Mouse (Mus musculus) adrenal gland, adult 18-20 months (tissue): ENCODE measurements around the gene 1700023F06Rik. TPM values are rescaled to one million over a fixed set of nuclear protein-coding genes. Genes with fewer than 3 reads are reported as not detected.
"Not testable (repeated sequence)": the region's sequence is repeated elsewhere in the genome, so short reads cannot be mapped to it uniquely, and the experiment has no call there.

ENCODE experiments used
- DNase-seq, 2 experiments: peaks; one replicate each; pipeline ENCODE4 v3.0.0; 2021 to 2022; ENCODE audit warnings: low spot score in 2 of 2
- total RNA-seq, 2 experiments: library from RNA; stranded (reverse); gene quantifications; 1 replicate in 1 of 2; 2 replicates in 1 of 2; pipeline ENCODE4 v1.2.3; 2021

Gene 1700023F06Rik
- total RNA-seq, 2 experiments from 2014 or later: 0.27 to 0.61 TPM

GRCm38 (mm10) chr11:103223951-103224456 is 15.6 kb upstream of the 1700023F06Rik start:
- no peak for DNase-seq

GRCm38 (mm10) chr11:103223444-103223843 is 15.1 kb upstream of the 1700023F06Rik start:
- DNase-seq: no peak

GRCm38 (mm10) chr11:103222718-103223117 is 14.4 kb upstream of the 1700023F06Rik start:
- DNase-seq: not testable (repeated sequence)

GRCm38 (mm10) chr11:103221437-103221836 is 13.1 kb upstream of the 1700023F06Rik start:
- no peak for DNase-seq

- no peak for DNase-seq
Observed at GRCm38 (mm10) chr11:103219995-103220394, 11.6 kb upstream of the 1700023F06Rik start.

GRCm38 (mm10) chr11:103219259-103219658 is 10.9 kb upstream of the 1700023F06Rik start:
- no peak for DNase-seq

- DNase-seq: no peak
Observed at GRCm38 (mm10) chr11:103218517-103218901, 10.2 kb upstream of the 1700023F06Rik start.

- peak in 1 of 2 experiments; percentile 52 for DNase-seq
Observed at GRCm38 (mm10) chr11:103217790-103218516, 9.6 kb upstream of the 1700023F06Rik start, which contains the start of gene Spata32. TSS of gene Spata32 (minus strand) at chr11:103218432.

- DNase-seq: no peak
Observed at GRCm38 (mm10) chr11:103215355-103215754, 7.0 kb upstream of the 1700023F06Rik start.

GRCm38 (mm10) chr11:103213712-103214111 is 5.4 kb upstream of the 1700023F06Rik start:
- no peak for DNase-seq

GRCm38 (mm10) chr11:103210291-103210690 is 1.9 kb upstream of the 1700023F06Rik start:
- no peak for DNase-seq

- DNase-seq: no peak
Observed at GRCm38 (mm10) chr11:103206203-103206602, 2.2 kb downstream of the 1700023F06Rik start.

GRCm38 (mm10) chr11:103202376-103202775 is 6.0 kb downstream of the 1700023F06Rik start:
- DNase-seq: no peak

GRCm38 (mm10) chr11:103201664-103202063 is 6.7 kb downstream of the 1700023F06Rik start:
- no peak for DNase-seq

GRCm38 (mm10) chr11:103198911-103199803 is 9.2 kb downstream of the 1700023F06Rik start:
- DNase-seq: peak; percentile 46 to 54

GRCm38 (mm10) chr11:103198339-103198738 is 10.0 kb downstream of the 1700023F06Rik start:
- no peak for DNase-seq

GRCm38 (mm10) chr11:103197340-103197739 is 11.0 kb downstream of the 1700023F06Rik start:
- no peak for DNase-seq

GRCm38 (mm10) chr11:103195656-103196055 is 12.7 kb downstream of the 1700023F06Rik start:
- no peak for DNase-seq

- DNase-seq: no peak
Observed at GRCm38 (mm10) chr11:103195236-103195635, 13.1 kb downstream of the 1700023F06Rik start.

- no peak for DNase-seq
Observed at GRCm38 (mm10) chr11:103193825-103194168, 14.6 kb downstream of the 1700023F06Rik start.

GRCm38 (mm10) chr11:103192956-103193824 is 15.2 kb downstream of the 1700023F06Rik start:
- DNase-seq: no peak
